Mouse (Mus musculus) heart, embryonic 10.5 days (tissue): ENCODE measurements at regions not wholly inside any gene's neighbourhood (a gene's known extent, or its start where the extent isn't known, plus 50 kb on each side); places are given as distances from the start of the nearest gene placed in this dataset.

Experiments used
- DNase-seq: peaks from one replicate; pipeline ENCODE4 v3.0.0-alpha.2; 2017; ENCODE audit warnings: low spot score
- H3K27ac ChIP-seq: fragments of 300-500 bp; sonication (generic); 2 replicates; pipeline ENCODE4 v1.5.1; 2016; ENCODE audit warnings: mild to moderate bottlenecking
- H3K27me3 ChIP-seq: fragments of 300-500 bp; sonication (generic); 2 replicates; pipeline ENCODE4 v1.6.1; 2016; ENCODE audit warnings: mild to moderate bottlenecking; ENCODE audit not compliant: poor library complexity, insufficient read depth, severe bottlenecking
- H3K36me3 ChIP-seq: fragments of 300-500 bp; sonication (generic); 2 replicates; pipeline ENCODE4 v1.6.1; 2016; ENCODE audit warnings: mild to moderate bottlenecking, moderate library complexity
- H3K4me1 ChIP-seq: fragments of 300-500 bp; sonication (generic); 2 replicates; pipeline ENCODE4 v1.6.1; 2016; ENCODE audit warnings: mild to moderate bottlenecking
- H3K4me3 ChIP-seq: fragments of 300-500 bp; sonication (generic); 2 replicates; pipeline ENCODE4 v1.5.1; 2016; ENCODE audit warnings: mild to moderate bottlenecking, moderate library complexity
- H3K9me3 ChIP-seq: fragments of 300-500 bp; sonication (generic); 2 replicates; pipeline ENCODE4 v1.6.1; 2016; ENCODE audit warnings: mild to moderate bottlenecking, moderate library complexity
- WGBS: fragments of 180-500 bp; shearing (Covaris S2); methylation state at CpG from one replicate; pipeline ENCODE4 v1.1.7; 2016; 5-methylcytosine and 5-hydroxymethylcytosine counted together

GRCm38 (mm10) chr9:71420064-71420463, 65.7 kb downstream of the Polr2m start:
- Histone ChIP-seq H3K4me1 (no peaks in the 10 kb centered on the region), H3K36me3 (no peaks in the 10 kb centered on the region), H3K9me3 (no peaks in the 10 kb centered on the region), H3K27ac (no peak overlapping the region), H3K4me3 (no peak overlapping the region), H3K27me3 (no peaks in the 10 kb centered on the region)
- no peak for DNase-seq
- WGBS, result 84% methylated on average over 5 of the region's 5 CpGs

- no peak for DNase-seq
- no peaks in the 10 kb centered on the region for H3K27me3 ChIP-seq
- 87% methylated on average over 4 of the region's 4 CpGs for WGBS
- H3K4me1 ChIP-seq, result no peaks in the 10 kb centered on the region
- H3K4me3 ChIP-seq, result no peak overlapping the region
- no peaks in the 10 kb centered on the region for H3K36me3 ChIP-seq
- no peaks in the 10 kb centered on the region for H3K9me3 ChIP-seq
- no peak overlapping the region for H3K27ac ChIP-seq
Measured at GRCm38 (mm10) chr9:71418531-71418930, 67.2 kb downstream of the Polr2m start.

GRCm38 (mm10) chr9:71417248-71417647, 68.5 kb downstream of the Polr2m start:
- DNase-seq, result no peak
- no peaks in the 10 kb centered on the region for H3K4me1 ChIP-seq
- no peak overlapping the region for H3K27ac ChIP-seq
- H3K36me3 ChIP-seq, result no peaks in the 10 kb centered on the region
- 72% methylated on average over 4 of the region's 4 CpGs for WGBS
- no peaks in the 10 kb centered on the region for H3K27me3 ChIP-seq
- no peaks in the 10 kb centered on the region for H3K9me3 ChIP-seq
- H3K4me3 ChIP-seq, result no peak overlapping the region

- WGBS, result 68% methylated on average over 1 of the region's 1 CpGs
- no peak overlapping the region for H3K4me3 ChIP-seq
- DNase-seq, result no peak
- H3K9me3 ChIP-seq, result peaks cover 6% of the 10 kb centered on the region
- H3K27ac ChIP-seq, result no peak overlapping the region
- H3K27me3 ChIP-seq, result no peaks in the 10 kb centered on the region
- no peaks in the 10 kb centered on the region for H3K4me1 ChIP-seq
- no peaks in the 10 kb centered on the region for H3K36me3 ChIP-seq
Measured at GRCm38 (mm10) chr9:71411171-71411570, 74.6 kb downstream of the Polr2m start.

GRCm38 (mm10) chr9:71409925-71410324, 75.8 kb downstream of the Polr2m start:
- Histone ChIP-seq H3K27ac (no peak overlapping the region), H3K4me1 (no peaks in the 10 kb centered on the region), H3K9me3 (peaks cover 6% of the 10 kb centered on the region), H3K4me3 (no peak overlapping the region), H3K27me3 (no peaks in the 10 kb centered on the region), H3K36me3 (no peaks in the 10 kb centered on the region)
- WGBS, result 75% methylated on average over 1 of the region's 1 CpGs
- no peak for DNase-seq

- peaks cover 6% of the 10 kb centered on the region for H3K9me3 ChIP-seq
- H3K4me1 ChIP-seq, result no peaks in the 10 kb centered on the region
- 82% methylated on average over 5 of the region's 5 CpGs for WGBS
- no peak overlapping the region for H3K27ac ChIP-seq
- no peak for DNase-seq
- H3K4me3 ChIP-seq, result no peak overlapping the region
- no peaks in the 10 kb centered on the region for H3K27me3 ChIP-seq
- H3K36me3 ChIP-seq, result no peaks in the 10 kb centered on the region
Measured at GRCm38 (mm10) chr9:71408946-71409345, 76.8 kb downstream of the Polr2m start.

- Histone ChIP-seq H3K27ac (no peak overlapping the region), H3K4me1 (peaks cover 8% of the 10 kb centered on the region), H3K9me3 (no peaks in the 10 kb centered on the region), H3K36me3 (no peaks in the 10 kb centered on the region), H3K4me3 (no peak overlapping the region), H3K27me3 (peaks cover 6% of the 10 kb centered on the region; the same call in 1 of the 2 replicates)
- 74% methylated on average over 8 of the region's 8 CpGs for WGBS
- no peak for DNase-seq
Measured at GRCm38 (mm10) chr9:71404396-71405135, 81.2 kb downstream of the Polr2m start.

GRCm38 (mm10) chr9:71401667-71402066, 84.1 kb downstream of the Polr2m start:
- no peak overlapping the region for H3K27ac ChIP-seq
- H3K4me1 ChIP-seq, result peaks cover 12% of the 10 kb centered on the region
- H3K36me3 ChIP-seq, result no peaks in the 10 kb centered on the region
- no peak for DNase-seq
- H3K9me3 ChIP-seq, result no peaks in the 10 kb centered on the region
- H3K27me3 ChIP-seq, result peaks cover 6% of the 10 kb centered on the region; the same call in 1 of the 2 replicates
- 56% methylated on average over 1 of the region's 1 CpGs for WGBS
- H3K4me3 ChIP-seq, result no peak overlapping the region

GRCm38 (mm10) chr9:71399346-71399745, 86.4 kb downstream of the Polr2m start:
- Histone ChIP-seq H3K27me3 (peaks cover 6% of the 10 kb centered on the region; the same call in 1 of the 2 replicates), H3K9me3 (no peaks in the 10 kb centered on the region), H3K36me3 (no peaks in the 10 kb centered on the region), H3K4me1 (peaks cover 12% of the 10 kb centered on the region), H3K4me3 (no peak overlapping the region), H3K27ac (no peak overlapping the region)
- WGBS, result 58% methylated on average over 1 of the region's 1 CpGs
- DNase-seq, result no peak

- DNase-seq, result no peak
- WGBS, result 64% methylated on average over 7 of the region's 7 CpGs
- H3K27me3 ChIP-seq, result peaks cover 6% of the 10 kb centered on the region; the same call in 1 of the 2 replicates
- H3K36me3 ChIP-seq, result no peaks in the 10 kb centered on the region
- no peaks in the 10 kb centered on the region for H3K9me3 ChIP-seq
- no peak overlapping the region for H3K4me3 ChIP-seq
- H3K4me1 ChIP-seq, result peaks cover 12% of the 10 kb centered on the region
- H3K27ac ChIP-seq, result no peak overlapping the region
Measured at GRCm38 (mm10) chr9:71396784-71397183, 89.0 kb downstream of the Polr2m start.

- Histone ChIP-seq H3K4me3 (no peak overlapping the region), H3K36me3 (no peaks in the 10 kb centered on the region), H3K27ac (no peak overlapping the region), H3K4me1 (no peaks in the 10 kb centered on the region), H3K9me3 (no peaks in the 10 kb centered on the region), H3K27me3 (no peaks in the 10 kb centered on the region)
- WGBS, result 74% methylated on average over 5 of the region's 5 CpGs
- DNase-seq, result no peak
Measured at GRCm38 (mm10) chr9:71390221-71390620, 95.5 kb downstream of the Polr2m start.

- no peak overlapping the region for H3K4me3 ChIP-seq
- no peaks in the 10 kb centered on the region for H3K4me1 ChIP-seq
- no peaks in the 10 kb centered on the region for H3K9me3 ChIP-seq
- no peaks in the 10 kb centered on the region for H3K27me3 ChIP-seq
- WGBS, result 90% methylated on average over 7 of the region's 7 CpGs
- no peaks in the 10 kb centered on the region for H3K36me3 ChIP-seq
- DNase-seq, result no peak
- H3K27ac ChIP-seq, result no peak overlapping the region
Measured at GRCm38 (mm10) chr9:71387426-71387825, 98.3 kb downstream of the Polr2m start.

- Histone ChIP-seq H3K9me3 (no peaks in the 10 kb centered on the region), H3K27ac (no peak overlapping the region), H3K4me3 (no peak overlapping the region), H3K27me3 (no peaks in the 10 kb centered on the region), H3K4me1 (no peaks in the 10 kb centered on the region), H3K36me3 (no peaks in the 10 kb centered on the region)
- no peak for DNase-seq
- 70% methylated on average over 4 of the region's 4 CpGs for WGBS
Measured at GRCm38 (mm10) chr9:71383901-71384300, 101.8 kb downstream of the Polr2m start.
